Mouse (Mus musculus) lung, postnatal 0 days (tissue): ENCODE results near the gene Cfap299.

ENCODE experiments used
- CTCF ChIP-seq: IDR thresholded peaks from 2 replicates; pipeline ENCODE4 v1.5.1; 2016; ENCODE audit warnings: antibody characterized with exemption, mild to moderate bottlenecking
- EP300 ChIP-seq: IDR thresholded peaks from 2 replicates; pipeline ENCODE4 v1.6.1; 2016; ENCODE audit warnings: antibody characterized with exemption, mild to moderate bottlenecking, control low read depth

GRCm38 (mm10) chr5:98485189-98485588 is 156.1 kb downstream of the Cfap299 start:
- TF ChIP-seq EP300 (peak; percentile 58), CTCF (no peak)
